Mouse (Mus musculus): ENCODE results near the gene Vmn2r10.
"Not testable (repeated sequence)": the region's sequence is repeated elsewhere in the genome, so short reads cannot be mapped to it uniquely, and the experiment has no call there.

The Vmn2r10 gene

DNA sequence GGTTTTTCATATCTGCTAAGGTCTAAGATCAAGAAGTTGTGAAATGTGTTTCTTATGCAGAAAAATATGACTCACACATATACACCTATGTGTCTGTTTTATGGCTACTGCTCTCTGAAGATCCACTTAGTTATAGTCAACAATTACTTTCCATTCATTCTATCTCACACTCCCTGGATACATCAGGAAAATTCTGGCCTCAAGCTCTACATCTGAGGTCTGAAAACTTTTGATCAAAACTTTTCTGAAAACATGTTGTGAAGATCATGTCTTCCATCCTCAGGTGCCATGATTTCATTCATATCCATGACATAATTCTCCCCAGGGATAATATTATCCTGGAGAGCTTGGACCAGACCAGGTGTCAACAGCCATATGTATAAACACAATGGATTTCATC lies at the start of gene Vmn2r10:
Vmn2r10 (minus strand) TSS at position 101 of the 400 bp plus-strand sequence.
- not testable (repeated sequence) for DNase-seq (ENCODE audit: low spot score)

DNA sequence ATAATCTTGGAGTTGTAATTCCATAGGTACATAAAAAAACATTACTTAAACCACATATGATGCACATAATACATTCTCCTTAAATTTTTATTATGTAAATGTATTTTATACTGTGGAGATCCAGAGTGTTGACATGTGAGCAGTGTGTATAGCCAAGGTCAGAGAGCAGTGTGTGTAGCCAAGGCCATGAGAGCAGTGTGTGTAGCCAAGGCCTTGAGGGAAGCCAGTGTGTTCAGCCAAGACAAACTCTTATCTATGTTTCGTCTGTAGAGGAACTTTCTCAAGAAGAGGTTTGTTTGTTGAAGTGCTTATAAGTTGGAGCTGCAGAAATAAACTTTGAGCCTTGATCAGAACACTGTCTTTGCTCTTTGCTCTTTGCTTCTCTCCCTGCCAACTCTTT lies 49.0 kb upstream of the Vmn2r10 start:
- DNase-seq (ENCODE audit: low spot score): no peak

DNA sequence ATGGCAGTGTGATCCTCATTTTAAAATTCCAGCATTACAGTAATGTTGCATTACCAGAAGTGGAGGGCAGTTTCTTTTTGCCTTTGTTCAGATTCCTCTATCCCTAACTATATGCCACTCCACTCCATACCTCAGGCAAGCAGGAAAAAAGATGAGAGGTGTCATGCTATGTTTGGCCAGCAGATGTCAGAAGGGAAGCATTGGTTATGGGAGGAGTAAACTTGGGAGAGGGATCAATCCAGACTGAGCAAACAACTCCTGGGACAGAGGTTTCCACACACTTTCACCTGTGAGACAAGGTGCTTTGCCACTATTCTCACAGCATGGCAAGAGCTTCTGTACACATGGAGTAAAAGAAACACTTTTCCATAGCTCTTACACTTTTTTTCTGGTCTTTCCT lies 26.3 kb upstream of the Vmn2r10 start:
- no peak for DNase-seq (ENCODE audit: low spot score)

DNA sequence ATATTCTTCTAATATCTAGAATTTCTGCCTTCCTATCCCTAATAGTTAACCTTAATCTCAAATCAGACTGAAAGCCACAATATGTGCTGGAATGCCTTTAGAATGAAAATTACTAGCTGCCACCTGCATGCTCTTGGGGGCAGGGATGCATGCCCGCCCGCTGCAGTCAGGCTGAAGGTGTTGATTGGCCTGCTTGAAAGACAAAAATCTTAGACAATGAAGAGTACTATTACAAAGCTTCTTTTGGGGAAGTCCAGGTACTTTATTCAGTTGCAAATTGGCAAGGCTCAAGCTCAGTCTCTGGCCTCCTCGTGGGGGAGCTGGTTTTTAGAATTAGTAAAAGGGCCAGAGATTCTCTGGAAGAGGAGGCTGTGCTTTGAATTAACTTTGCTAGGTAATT lies 17.4 kb downstream of the Vmn2r10 start:
- no peak for DNase-seq (ENCODE audit: low spot score)

All from ovary, postnatal 14 days (tissue).